Mouse (Mus musculus): ENCODE results near the gene Ccne1.
"Not testable (repeated sequence)": the region's sequence is repeated elsewhere in the genome, so short reads cannot be mapped to it uniquely, and the experiment has no call there.

The Ccne1 gene

DNA sequence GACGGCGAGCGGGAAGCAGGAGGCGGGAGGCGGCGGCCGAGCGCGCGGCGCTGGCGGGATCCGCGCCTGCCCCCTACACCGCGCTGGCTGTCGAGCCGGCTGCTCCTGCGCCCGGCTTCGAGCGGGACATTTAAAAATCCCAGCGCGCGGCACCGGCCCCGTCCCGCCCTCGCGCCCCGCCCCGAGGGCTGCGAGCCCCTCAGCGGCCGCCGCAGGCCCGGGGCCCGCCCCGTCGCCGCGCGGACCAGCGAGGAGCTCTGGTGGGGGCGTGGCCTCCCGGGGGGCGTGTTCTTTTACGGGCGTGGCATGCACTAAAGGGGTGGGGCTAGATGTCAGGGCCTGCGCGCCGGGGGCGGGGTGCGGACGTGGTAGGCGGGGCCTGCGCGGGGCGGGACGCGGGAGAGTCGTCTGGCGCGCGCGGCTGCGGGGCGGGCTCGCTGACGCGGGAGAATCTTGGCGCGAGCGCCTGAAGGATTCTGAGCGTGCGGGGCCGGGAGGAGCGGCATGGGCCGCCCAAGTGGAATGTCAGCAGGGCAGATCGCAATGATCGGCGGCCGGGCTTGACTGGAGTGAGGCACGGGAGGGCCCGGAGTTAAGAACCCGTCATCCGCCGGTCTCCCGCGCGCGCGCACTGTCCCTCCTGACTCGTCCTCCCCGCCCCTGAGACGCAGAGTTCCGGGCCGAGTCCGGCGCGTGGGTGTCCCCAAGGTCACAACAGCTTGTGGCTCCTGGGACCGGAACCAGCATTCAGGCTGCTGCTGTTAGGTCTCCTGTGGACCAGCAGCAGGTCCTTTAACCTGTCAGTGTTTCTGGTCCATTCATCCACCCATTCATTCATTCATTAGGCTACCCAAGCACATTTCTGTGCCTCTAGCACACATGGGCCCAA is at the start of gene Ccne1:
TSS of gene Ccne1 (minus strand) at position 164 of the 889 bp plus-strand sequence.
- peak; percentile 97 for DNase-seq (ENCODE audit: low spot score)

DNA sequence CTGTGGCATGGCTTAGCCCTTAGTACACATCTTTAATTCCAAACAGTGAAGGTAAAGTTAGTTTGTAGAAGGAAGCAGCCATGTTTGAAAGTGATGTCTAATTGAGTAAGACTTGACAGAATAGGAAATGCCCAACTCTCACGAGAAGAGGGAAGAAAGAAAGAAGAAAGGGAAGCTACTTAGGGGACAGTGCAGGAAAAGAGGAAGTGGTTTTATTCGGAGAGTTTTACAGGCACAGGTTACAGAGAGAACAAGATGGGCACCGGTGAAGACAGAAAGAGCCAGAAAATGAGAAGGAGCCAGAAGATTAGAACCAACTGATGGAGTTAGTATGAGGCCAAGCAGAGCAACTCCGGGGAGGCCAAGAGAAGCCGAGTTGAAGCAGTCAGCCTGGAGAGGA is 48.5 kb upstream of the Ccne1 start:
- DNase-seq (ENCODE audit: low spot score), result no peak

DNA sequence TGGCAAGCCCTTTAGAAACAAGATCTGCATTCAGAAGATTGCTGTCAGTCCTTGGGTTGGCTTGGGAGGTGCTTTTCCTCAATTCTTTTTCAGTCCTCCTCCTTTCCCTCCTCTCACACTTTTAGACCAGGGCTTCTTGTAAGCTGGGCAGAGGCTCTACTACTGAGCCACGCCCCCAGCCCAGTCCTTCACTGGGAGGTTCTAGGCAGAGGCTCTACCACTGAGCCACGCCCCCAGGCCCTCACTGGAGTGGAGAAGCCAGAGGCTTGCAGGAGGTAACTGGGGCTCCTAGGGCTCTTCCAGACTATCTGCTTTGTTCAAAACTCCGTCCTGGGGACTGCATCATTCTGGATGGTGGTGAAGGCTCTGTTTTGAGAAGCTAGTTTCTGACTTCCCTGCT is 45.2 kb upstream of the Ccne1 start:
- DNase-seq (ENCODE audit: low spot score), result no peak

DNA sequence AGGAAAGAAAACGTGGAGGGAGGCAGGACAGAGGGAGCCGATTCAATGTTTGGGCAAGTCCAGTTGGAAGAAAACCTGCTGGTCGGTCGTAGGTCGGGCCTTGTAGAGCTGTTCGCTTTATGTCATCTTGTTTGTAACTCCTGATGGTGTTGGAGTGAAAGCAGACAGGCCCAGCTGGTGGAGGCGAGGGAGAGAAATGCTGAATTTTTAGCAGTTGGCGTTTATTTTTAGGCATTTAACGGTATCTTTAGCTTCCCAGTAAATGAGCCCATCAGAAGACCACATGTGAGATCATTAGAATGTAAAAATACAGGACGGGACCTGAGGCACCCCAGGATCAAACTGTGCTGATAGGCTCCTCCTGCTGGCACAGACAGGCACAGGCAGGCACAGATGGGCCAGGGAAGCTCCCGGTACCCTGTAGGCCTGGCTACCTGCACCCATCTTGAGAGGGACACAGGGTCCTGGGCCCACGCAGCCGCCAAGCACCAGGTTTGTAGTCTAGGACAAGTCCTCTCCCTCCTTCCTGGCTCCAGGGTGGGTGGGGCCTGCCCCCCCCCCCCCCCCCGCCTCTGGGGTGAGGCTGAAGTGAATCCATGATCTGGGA is 44.5 kb upstream of the Ccne1 start:
- no peak for DNase-seq (ENCODE audit: low spot score)

DNA sequence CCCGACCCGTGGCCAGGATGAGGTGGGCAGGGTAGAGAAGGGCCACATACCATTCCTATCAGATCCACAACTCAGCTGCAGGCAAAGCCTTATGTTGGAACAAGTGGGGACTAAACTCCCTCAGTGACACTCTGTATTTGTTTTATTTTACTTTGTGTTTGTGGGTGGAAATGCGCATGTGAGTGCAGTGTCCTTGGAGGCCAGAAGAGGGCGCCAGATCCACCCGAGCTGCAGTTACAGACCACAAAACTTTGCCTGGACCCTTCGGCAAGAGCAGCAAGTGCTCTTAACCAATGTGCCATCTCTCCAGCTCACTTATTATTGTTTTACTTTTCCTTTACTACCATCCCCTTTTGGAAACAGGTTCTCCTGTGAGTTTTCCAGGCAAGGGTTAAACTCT is 40.1 kb upstream of the Ccne1 start:
- no peak for DNase-seq (ENCODE audit: low spot score)

DNA sequence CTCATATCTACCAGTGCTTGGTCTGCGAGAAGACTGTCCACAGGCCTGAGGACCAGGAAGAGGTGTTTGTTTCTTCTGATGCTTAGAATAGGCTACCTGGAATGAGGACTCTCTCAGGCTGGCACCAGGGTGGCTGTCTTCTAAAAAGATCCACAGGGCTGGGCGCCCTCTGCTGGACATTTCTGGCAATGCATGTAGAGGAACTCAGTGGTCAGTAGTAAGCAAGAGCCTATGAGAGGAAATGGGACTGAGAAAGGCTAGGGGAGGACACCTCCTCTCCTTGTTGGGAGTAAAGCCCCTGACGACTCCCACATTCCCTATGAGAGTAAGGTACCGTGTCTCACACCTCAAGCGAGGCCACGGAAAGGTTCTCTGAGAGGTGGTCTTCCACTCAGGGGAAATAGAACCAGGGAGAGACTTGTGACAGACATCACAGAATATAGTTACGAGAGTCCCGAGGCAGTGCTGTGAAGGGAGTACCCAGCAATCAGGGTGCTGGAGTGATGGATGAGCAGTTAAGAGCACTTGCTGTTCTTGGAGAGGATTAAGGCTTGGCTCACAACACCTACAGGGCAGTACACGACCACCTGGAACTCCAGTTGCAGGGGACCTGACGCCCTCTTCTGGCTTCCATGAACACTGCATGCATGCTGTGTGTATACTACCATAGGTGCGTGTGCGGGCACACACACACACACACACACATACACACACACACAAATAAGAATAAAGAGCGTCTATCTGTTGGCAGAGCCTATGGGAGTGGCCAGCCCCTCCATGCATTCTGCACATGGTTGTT is 34.6 kb upstream of the Ccne1 start:
- DNase-seq (ENCODE audit: low spot score), result peak; percentile 67

DNA sequence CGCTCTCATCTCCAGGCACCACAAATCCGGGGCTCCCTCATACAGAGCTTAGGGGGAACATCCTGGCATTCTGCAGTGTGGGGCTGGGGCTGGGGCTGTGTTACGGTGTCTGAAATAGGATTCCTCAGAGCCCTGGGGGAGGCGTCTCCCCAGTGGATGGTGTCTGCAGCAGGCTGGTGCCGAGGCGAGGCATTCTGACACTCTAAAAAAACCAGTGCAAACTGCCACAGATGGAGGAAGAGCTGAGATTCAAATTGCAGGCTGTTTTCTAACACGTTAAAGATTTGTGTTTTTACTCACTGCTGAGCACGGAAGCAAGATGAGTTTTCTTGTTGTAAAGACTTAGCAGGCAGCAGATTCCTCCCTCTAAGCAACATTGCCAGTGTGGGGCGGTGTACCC is 33.0 kb upstream of the Ccne1 start:
- DNase-seq (ENCODE audit: low spot score), result no peak

DNA sequence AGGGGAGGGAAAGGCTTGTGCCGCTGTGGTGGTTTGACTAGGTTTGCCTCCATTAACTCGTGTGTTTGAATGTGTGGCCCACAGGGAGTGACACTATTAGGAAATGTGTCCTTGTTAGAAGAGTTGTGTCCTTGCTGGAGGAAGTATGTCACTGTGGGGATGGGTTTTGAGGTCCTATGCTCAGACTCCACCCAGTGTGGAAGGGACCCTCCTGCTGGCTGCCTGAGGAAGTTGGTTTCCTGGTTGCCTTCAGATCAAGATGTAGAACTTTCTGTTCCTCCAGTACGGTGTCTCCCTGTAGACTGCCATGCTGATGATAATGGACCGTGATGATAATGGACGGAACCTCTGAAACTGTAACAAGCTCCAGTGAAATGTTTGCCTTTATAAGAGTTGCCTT is 27.1 kb upstream of the Ccne1 start:
- DNase-seq (ENCODE audit: low spot score), result no peak

DNA sequence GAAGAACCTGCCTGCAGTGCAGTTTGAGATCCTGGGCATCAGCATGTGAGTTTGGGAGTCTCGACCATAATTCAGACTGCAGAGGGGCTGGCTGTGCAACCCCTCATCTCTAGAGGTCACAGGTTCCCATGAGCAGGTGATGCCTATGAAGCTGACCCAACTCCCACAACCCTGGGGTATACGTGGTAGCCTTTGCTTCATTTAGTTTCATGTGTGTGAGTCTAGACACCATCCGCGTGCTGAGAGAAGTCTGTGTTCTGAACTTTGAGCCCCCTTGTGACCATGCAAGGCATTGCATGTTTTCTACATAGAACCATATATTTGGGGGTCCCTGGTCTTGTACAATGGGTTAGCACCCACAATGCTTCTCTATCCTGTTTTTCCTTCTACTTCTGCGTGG is 23.9 kb upstream of the Ccne1 start:
- DNase-seq (ENCODE audit: low spot score), result no peak

DNA sequence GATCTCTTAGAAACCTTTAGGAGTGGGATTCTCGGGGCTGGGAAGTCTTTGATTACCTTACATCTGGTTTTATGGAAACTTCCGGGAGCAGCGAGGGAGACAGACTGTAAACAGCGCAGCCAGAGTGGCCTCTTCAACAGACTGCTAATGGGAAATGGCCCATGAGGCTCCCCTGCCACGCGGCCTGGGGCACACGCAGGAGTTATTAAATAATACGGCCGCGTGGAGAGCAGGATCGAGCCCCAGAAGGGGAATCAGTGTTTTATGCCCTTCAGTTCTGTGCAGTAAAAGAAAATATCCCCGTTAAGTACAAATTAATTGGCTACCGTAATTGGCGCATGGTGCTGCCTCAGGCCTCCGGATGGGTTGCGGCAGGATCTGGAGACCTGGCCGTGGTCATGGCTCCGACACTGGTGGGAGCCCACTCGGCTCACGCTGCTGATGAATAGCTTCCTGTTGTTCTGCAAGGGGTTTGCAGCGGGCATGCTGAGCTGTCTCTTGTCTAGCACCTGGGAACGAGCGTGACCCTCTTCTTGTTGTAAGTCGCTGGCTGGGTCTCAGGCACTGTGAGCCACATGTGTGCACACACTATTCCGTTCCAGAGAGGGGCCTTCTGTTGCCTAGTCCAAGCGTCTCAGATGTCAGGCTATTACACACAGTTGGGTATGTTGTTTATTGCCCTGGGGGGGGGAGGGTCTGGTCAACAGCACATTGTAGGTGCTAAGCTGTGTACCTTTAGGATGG is 22.8 kb upstream of the Ccne1 start:
- DNase-seq (ENCODE audit: low spot score), result no peak

DNA sequence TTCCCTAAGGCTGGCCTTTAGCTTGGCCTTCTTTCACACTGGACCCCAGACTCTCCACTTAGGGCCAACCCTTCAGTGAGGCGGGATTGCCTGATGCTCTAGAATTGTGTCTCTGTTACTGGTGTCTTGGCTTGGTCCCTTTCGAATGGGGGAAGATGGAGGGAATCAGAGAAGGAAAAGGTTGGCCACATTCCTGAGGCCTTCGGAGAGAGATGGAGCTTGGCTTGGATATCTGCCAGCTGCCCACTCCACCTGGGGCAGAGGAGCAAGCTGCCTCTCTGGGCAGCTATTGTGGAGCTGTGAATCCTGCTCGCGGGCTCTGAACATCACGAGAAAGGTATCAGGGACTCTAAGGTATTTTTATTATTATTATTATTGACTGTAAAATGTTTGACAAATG is 22.2 kb upstream of the Ccne1 start:
- no peak for DNase-seq (ENCODE audit: low spot score)

DNA sequence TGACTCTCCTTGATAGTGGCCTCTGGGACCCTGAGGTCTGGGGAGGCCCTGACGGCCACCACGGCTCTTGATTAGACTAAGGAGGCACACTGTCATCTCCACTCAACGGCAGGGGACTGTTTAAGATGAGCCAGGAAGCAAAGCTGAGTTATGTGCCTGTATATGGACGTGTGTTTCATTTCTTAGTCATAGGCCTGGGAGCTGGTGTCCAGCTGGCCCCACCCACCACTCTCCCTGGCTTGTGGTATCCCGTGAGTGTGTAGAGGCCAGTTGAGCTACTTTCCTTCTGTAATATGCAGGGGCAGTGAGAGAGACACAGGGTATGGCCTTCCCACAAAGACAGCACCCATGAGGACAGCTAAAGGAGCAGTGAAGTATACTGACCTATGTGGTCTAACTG is 20.9 kb upstream of the Ccne1 start:
- DNase-seq (ENCODE audit: low spot score), result not testable (repeated sequence)

DNA sequence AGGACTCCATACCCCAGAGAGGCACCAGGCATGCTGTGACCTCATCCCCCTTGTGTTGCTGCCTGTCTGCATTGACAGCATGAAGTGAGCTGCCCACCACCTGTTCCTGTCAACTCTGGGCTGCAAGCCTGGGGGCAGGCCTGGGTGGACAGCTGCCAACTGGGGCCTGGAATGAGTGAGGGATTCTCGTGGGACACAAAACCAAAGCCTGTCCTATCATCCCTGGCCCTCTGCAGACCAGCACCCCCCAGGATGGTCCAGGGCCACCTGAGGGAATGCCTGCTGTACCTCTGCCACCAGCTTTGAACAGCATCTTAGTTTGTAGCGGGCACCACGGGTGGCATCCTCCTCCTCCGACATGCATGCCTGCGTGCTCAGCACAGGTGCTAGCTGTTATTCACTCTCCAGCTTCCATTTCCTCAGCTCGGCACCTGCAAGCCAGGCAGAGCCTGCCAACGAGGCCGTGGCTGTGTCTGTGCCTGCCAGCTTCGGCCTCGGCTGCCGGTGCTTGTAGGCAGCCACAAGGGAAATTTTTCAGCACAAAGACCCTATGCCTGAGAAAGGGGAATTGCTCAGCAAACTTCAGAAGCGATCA is 18.3 kb upstream of the Ccne1 start:
- no peak for DNase-seq (ENCODE audit: low spot score)

DNA sequence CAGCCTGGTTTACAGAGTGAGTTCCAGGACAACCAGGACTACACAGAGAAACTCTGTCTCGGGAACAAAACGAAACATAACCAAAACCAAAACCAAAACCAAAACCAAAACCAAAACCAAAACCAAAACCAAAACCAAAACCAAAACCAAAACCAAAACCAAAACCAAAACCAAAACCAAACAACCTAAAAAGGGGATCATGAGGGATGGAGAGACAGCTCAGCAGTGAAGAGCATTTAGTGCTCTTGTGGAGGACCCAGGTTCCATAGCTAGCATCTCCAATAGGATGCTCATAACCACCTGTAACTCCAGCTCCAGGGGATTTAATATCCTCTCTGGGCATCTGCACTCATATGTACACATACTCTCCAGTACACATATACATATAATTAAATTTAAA is 16.8 kb upstream of the Ccne1 start:
- DNase-seq (ENCODE audit: low spot score), result not testable (repeated sequence)

DNA sequence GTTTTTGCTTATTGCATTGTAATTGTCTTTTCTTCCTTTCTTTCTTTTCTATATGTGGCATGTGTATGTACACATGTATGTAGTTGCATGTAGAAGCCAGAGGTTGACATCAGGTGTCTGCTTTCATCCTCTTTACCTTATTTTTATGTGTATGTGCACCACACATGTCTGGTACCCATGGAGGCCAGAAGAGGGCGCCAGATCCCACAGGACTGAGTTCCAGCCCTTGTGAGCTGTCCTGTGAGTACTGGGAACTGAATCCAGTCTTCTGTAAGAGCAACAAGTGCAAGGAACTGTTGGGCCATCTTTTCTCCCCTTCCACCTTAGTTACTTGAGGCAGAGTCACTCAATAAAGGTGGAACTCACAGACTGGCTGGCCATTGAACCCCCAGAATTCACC is 11.3 kb upstream of the Ccne1 start:
- no peak for DNase-seq (ENCODE audit: low spot score)

DNA sequence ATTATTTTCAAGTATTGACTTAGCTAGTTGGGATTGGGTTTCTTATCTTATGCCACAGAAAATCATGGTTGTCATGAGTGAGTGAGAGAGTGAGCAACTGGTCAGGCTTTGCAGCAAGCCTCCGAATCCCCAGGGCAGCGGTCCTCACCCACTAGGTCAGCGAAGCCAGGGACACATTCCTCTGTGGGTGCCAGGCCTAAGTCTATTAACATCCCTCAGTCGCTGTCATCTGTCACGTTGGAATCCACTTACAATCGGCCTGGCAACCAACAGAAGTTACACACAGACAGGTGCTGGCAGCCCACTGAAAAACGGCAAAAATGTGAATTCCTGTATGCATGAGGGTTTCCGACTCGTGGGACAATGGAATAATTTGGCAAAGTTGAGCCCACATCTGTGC is 5.1 kb upstream of the Ccne1 start:
- no peak for DNase-seq (ENCODE audit: low spot score)

DNA sequence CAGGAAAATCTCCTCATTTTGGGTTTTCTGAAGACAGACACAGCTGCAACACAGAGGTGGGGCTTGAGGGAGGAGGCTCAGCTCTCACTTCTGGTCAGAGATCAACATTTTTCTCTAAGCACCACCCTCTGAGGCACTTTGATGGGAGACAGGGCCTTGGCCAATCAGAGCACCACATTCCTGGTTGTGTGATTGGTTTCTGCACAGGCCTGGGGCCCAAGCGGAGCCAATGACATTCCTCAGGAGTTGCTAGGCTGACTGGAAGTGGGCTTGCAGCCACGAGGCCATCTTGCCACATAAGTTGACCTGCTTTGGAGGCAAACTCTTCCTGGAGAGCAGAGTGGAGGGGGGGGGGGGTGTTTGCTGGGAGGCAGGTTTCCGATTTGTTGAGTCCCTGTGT is 4.7 kb upstream of the Ccne1 start:
- no peak for DNase-seq (ENCODE audit: low spot score)

DNA sequence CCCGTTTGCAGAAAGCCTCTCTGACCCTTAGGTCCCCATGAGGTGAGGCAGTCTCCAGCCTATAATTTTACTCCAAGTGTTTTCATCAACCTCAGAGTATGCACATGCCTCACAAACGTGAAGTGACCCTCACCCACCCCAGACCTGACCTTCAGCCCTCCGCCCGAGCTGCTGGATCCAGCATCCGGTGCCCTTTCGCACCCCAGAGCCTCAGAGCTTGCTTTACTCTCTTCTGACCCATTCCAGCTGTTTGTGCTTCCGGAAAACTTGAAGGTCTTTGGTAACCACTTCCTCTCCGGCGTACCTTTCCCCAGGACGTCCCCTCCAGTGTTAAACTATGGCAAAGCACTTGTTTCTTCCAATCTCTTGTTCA is 912 bp upstream of the Ccne1 start:
- DNase-seq (ENCODE audit: low spot score), result no peak

DNA sequence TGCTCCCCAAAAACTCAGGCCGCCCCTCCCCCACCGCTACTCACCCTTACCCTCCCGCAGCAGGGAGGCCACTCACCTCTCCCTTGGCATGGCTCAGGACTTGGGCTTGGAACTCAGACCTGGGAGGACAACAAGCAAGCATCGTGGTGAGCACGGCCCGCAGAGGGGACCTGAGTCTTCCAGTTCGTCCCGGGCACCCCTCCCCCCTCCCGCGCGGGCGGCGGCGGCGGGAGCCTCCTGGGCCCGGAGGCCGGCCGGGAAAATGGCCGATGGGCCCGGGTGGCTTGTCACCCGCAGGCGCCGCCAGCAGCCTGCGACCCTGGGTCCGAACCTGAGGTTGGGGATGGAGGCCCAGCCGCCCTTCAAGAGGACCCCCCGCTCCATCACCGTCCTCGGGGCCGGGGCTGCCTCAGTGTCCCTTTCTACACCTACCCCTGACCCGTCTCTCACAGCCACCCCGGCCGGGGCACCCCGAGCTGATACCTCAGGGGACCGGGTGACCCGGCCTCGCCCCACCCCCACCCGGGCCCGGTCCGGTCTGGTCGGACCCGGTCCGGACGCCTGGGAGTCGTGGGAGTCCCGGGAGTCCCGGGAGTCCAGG is 523 bp downstream of the Ccne1 start:
- DNase-seq (ENCODE audit: low spot score), result no peak

DNA sequence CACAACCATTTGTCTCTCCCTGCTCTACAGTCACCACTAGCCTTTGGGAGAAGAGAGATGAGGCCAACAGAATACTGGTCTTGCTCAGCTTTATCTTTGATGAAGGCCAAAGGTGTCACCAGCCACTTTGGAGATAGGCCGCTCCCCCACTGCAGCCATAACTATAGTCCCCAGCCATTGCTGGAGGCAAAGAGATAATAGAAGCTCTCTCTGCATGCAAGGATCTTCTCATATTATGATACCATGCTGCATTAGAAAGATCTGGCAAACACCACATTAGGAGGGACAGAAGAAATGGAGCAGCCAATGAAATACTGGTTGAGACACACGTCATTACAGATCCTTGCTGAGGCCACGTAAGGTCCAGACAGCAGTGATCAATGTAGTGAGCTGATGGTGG is 2.0 kb downstream of the Ccne1 start:
- no peak for DNase-seq (ENCODE audit: low spot score)

DNA sequence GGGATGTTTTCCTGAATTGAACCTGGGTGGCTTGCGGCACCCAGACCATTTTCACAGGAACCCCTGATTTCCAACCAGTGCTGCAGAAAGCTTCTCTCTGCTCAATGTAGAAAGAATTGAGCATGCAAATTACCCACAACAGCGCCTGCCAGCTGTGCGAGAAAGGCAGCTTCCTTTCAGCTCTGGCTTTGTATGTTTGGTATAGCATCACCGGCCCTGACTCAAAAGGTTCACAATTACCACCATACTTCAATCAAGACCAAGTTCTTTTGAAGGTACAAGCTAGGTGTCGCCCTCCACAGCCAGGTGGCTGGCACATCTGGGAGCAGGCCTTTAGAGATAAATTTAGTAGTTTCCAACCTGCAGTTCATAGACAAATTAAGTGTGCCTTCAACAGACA is 3.2 kb downstream of the Ccne1 start:
- DNase-seq (ENCODE audit: low spot score), result no peak

DNA sequence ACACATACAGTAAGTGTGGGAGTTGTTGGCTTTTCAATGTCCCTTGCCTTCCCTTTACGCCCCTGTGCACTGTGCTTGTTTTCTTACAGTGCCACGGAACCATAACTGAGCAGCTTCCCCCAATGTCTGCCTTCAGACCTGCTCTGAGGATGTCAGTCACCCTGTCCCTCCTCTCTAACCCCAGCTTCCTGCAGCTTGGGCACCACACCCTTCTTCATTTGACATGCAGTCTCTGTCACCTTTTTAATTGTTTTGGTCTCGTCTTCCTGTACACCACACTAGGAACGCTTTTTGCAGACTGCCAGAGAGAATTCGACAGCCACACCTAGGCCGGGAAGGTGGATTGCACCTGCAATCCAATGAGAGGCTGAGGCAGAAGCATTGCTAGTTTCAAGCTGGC is 13.0 kb downstream of the Ccne1 start:
- no peak for DNase-seq (ENCODE audit: low spot score)
